Mouse (Mus musculus) kidney, embryonic 16.5 days (tissue): Measurements from ENCODE around the gene Abcf2. TPM values are rescaled to one million over a fixed set of nuclear protein-coding genes. Genes with fewer than 3 reads are reported as not detected.
A peak's percentile ranks its signal among the peaks of the same experiment; 100 is the strongest.

ENCODE experiments used
- ATAC-seq: fragments of 200-750 bp; cut with Nextera tagmentation; 2 replicates; pipeline ENCODE4 v1.8.0; 2017; ENCODE audit warnings: moderate TSS enrichment; ENCODE audit not compliant: low FRiP score, low TSS enrichment
- H3K27ac ChIP-seq: fragments of 300-500 bp; sonication (generic); 2 replicates; pipeline ENCODE4 v1.5.1; 2014; ENCODE audit warnings: low read length
- H3K27me3 ChIP-seq: fragments of 300-500 bp; sonication (generic); 2 replicates; pipeline ENCODE4 v1.6.1; 2014; ENCODE audit warnings: low read length, control low read depth, mixed read lengths; ENCODE audit not compliant: insufficient read depth
- H3K36me3 ChIP-seq: fragments of 300-500 bp; sonication (generic); 2 replicates; pipeline ENCODE4 v1.6.1; 2014; ENCODE audit warnings: low read length, control low read depth, mixed read lengths; ENCODE audit not compliant: insufficient read depth
- H3K4me1 ChIP-seq: fragments of 300-500 bp; sonication (generic); 2 replicates; pipeline ENCODE4 v1.6.1; 2014; ENCODE audit warnings: low read length, control low read depth, mixed read lengths; ENCODE audit not compliant: insufficient read depth
- H3K4me2 ChIP-seq: fragments of 300-500 bp; sonication (generic); replicated peaks from 2 replicates; pipeline ENCODE4 v1.6.1; 2014; ENCODE audit warnings: low read depth, low read length
- H3K4me3 ChIP-seq: fragments of 300-500 bp; sonication (generic); 2 replicates; pipeline ENCODE4 v1.5.1; 2014; ENCODE audit warnings: mild to moderate bottlenecking, low read length
- H3K9ac ChIP-seq: fragments of 300-500 bp; sonication (generic); replicated peaks from 2 replicates; pipeline ENCODE4 v1.6.1; 2014; ENCODE audit warnings: low read length
- H3K9me3 ChIP-seq: fragments of 300-500 bp; sonication (generic); 2 replicates; pipeline ENCODE4 v1.6.1; 2016; ENCODE audit warnings: low read length, control low read depth
- WGBS: fragments of 180-500 bp; shearing (Covaris S2); extraction: QIAGEN DNeasy Blood & Tissue Kit; methylation state at CpG from one replicate; pipeline ENCODE4 v1.1.7; 2014; 5-methylcytosine and 5-hydroxymethylcytosine counted together
- polyA plus RNA-seq: library from polyadenylated mRNA; unstranded; fragments of >200 nt; fragmentation: Nextera tagmentation; extraction: Ambion mirVana; gene quantifications from 2 replicates; pipeline ENCODE4 v1.2.1, GENCODE M21; 2015

Abcf2 gene
- polyA plus RNA-seq, 1 experiment from 2014 or later, result 118 TPM

GRCm38 (mm10) chr5:24601911-24602750 lies 24.9 kb upstream of the Abcf2 start:
- H3K4me1 ChIP-seq, result peaks cover 76% of the 10 kb centered on the region
- peak; percentile 32 for ATAC-seq
- H3K36me3 ChIP-seq, result no peaks in the 10 kb centered on the region
- H3K4me2 ChIP-seq, result peak overlapping the region; percentile 86
- no peaks in the 10 kb centered on the region for H3K27me3 ChIP-seq
- peak overlapping the region; percentile 99 for H3K27ac ChIP-seq
- no peaks in the 10 kb centered on the region for H3K9me3 ChIP-seq
- H3K4me3 ChIP-seq, result peak overlapping the region; percentile 69
- H3K9ac ChIP-seq, result peak overlapping the region; percentile 91
- under 1% methylated on average over 66 of the region's 73 CpGs for WGBS

GRCm38 (mm10) chr5:24601071-24601835 lies 24.0 kb upstream of the Abcf2 start:
- Histone ChIP-seq H3K4me1 (peaks cover 78% of the 10 kb centered on the region), H3K27ac (peak overlapping the region; percentile 99), H3K4me3 (peak overlapping the region; percentile 69), H3K27me3 (no peaks in the 10 kb centered on the region), H3K4me2 (peak overlapping the region; percentile 86), H3K9ac (peak overlapping the region; percentile 91), H3K9me3 (no peaks in the 10 kb centered on the region), H3K36me3 (no peaks in the 10 kb centered on the region)
- ATAC-seq, result no peak; the same call in 1 of the 2 replicates
- 2% methylated on average over 23 of the region's 33 CpGs for WGBS

GRCm38 (mm10) chr5:24600236-24600635 lies 23.0 kb upstream of the Abcf2 start:
- Histone ChIP-seq H3K9ac (no peak overlapping the region), H3K4me2 (peak overlapping the region; percentile 86), H3K36me3 (peaks cover 6% of the 10 kb centered on the region), H3K27me3 (no peaks in the 10 kb centered on the region), H3K27ac (no peak overlapping the region), H3K9me3 (no peaks in the 10 kb centered on the region), H3K4me3 (0 out of 2 replicates have a peak overlapping the region, but pooled peaks have one; percentile 7), H3K4me1 (peaks cover 69% of the 10 kb centered on the region)
- no peak for ATAC-seq
- 77% methylated on average over 2 of the region's 2 CpGs for WGBS

- H3K4me1 ChIP-seq, result peaks cover 63% of the 10 kb centered on the region
- peak overlapping the region; percentile 98 for H3K4me2 ChIP-seq
- peak overlapping the region; percentile 56 for H3K4me3 ChIP-seq
- no peak for ATAC-seq
- 18% methylated on average over 8 of the region's 8 CpGs for whole genome bisulfite sequencing
- no peaks in the 10 kb centered on the region for H3K9me3 ChIP-seq
- H3K27ac ChIP-seq, result no peak overlapping the region
- H3K27me3 ChIP-seq, result no peaks in the 10 kb centered on the region
- H3K36me3 ChIP-seq, result peaks cover 15% of the 10 kb centered on the region
- H3K9ac ChIP-seq, result peak overlapping the region; percentile 72; the same call in 1 of the 2 replicates
These were observed 21.9 kb upstream of the Abcf2 start for GRCm38 (mm10) chr5:24599137-24599536.

GRCm38 (mm10) chr5:24598570-24599006 lies 21.3 kb upstream of the Abcf2 start:
- Histone ChIP-seq H3K4me2 (peak overlapping the region; percentile 98), H3K4me3 (peak overlapping the region; percentile 56), H3K27me3 (no peaks in the 10 kb centered on the region), H3K36me3 (peaks cover 19% of the 10 kb centered on the region), H3K9ac (peak overlapping the region; percentile 72), H3K4me1 (peaks cover 57% of the 10 kb centered on the region), H3K27ac (no peak overlapping the region), H3K9me3 (no peaks in the 10 kb centered on the region)
- 0% methylated on average over 28 of the region's 41 CpGs for WGBS
- peak; percentile 7; the same call in 1 of the 2 replicates for ATAC-seq

GRCm38 (mm10) chr5:24597901-24598569 lies 20.8 kb upstream of the Abcf2 start:
- H3K4me1 ChIP-seq, result peaks cover 52% of the 10 kb centered on the region
- peaks cover 24% of the 10 kb centered on the region for H3K36me3 ChIP-seq
- H3K9ac ChIP-seq, result peak overlapping the region; percentile 72
- peak overlapping the region; percentile 56 for H3K4me3 ChIP-seq
- H3K27ac ChIP-seq, result no peak overlapping the region
- no peaks in the 10 kb centered on the region for H3K27me3 ChIP-seq
- WGBS, result 20% methylated on average over 15 of the region's 15 CpGs
- no peak for ATAC-seq
- peak overlapping the region; percentile 98 for H3K4me2 ChIP-seq
- no peaks in the 10 kb centered on the region for H3K9me3 ChIP-seq

- no peaks in the 10 kb centered on the region for H3K27me3 ChIP-seq
- no peak overlapping the region for H3K4me2 ChIP-seq
- H3K9ac ChIP-seq, result 0 out of 2 replicates have a peak overlapping the region, but pooled peaks have one; percentile 2
- no peaks in the 10 kb centered on the region for H3K9me3 ChIP-seq
- ATAC-seq, result no peak
- no peak overlapping the region for H3K4me3 ChIP-seq
- peaks cover 44% of the 10 kb centered on the region for H3K4me1 ChIP-seq
- WGBS, result 66% methylated on average over 2 of the region's 2 CpGs
- peaks cover 31% of the 10 kb centered on the region for H3K36me3 ChIP-seq
- H3K27ac ChIP-seq, result no peak overlapping the region
These were observed 20.0 kb upstream of the Abcf2 start for GRCm38 (mm10) chr5:24597221-24597728.

GRCm38 (mm10) chr5:24596519-24597171 lies 19.4 kb upstream of the Abcf2 start:
- Histone ChIP-seq H3K4me1 (peaks cover 49% of the 10 kb centered on the region), H3K4me3 (no peak overlapping the region), H3K9me3 (no peaks in the 10 kb centered on the region), H3K27ac (no peak overlapping the region), H3K27me3 (no peaks in the 10 kb centered on the region), H3K9ac (0 out of 2 replicates have a peak overlapping the region, but pooled peaks have one; percentile 2), H3K4me2 (no peak overlapping the region), H3K36me3 (peaks cover 37% of the 10 kb centered on the region)
- ATAC-seq, result no peak
- WGBS, result 21% methylated on average over 11 of the region's 11 CpGs
